Mouse (Mus musculus): ENCODE results near the gene Wnt2b. TPM values are rescaled to one million over a fixed set of nuclear protein-coding genes. Genes with fewer than 3 reads are reported as not detected.

The Wnt2b gene
- polyA plus RNA-seq, 1 experiment = not detected

GRCm38 (mm10) chr3:105000561-105000960 lies 38.8 kb upstream of the Wnt2b start:
- H3K9me3 ChIP-seq (ENCODE audit: control insufficient read depth, low read length) = no peaks in the 10 kb centered on the region
- peaks cover 12% of the 10 kb centered on the region for H3K27me3 ChIP-seq (ENCODE audit: control insufficient read depth)
- TF ChIP-seq GATA1 (IDR thresholded peaks at IDR 0.05; ENCODE audit: low read length) (no peak), TAL1 (IDR thresholded peaks at IDR 0.05; ENCODE audit: low read length) (no peak)
- no peak overlapping the region for H3K4me3 ChIP-seq (replicated peaks)
- H3K36me3 ChIP-seq (ENCODE audit: control insufficient read depth) = no peaks in the 10 kb centered on the region
- H3K4me1 ChIP-seq (ENCODE audit: control insufficient read depth) = no peaks in the 10 kb centered on the region

GRCm38 (mm10) chr3:104997563-104997962 lies 35.8 kb upstream of the Wnt2b start:
- no peaks in the 10 kb centered on the region for H3K4me1 ChIP-seq (ENCODE audit: control insufficient read depth)
- TF ChIP-seq GATA1 (IDR thresholded peaks at IDR 0.05; ENCODE audit: low read length) (no peak), TAL1 (IDR thresholded peaks at IDR 0.05; ENCODE audit: low read length) (no peak)
- H3K36me3 ChIP-seq (ENCODE audit: control insufficient read depth) = no peaks in the 10 kb centered on the region
- no peak overlapping the region for H3K4me3 ChIP-seq (replicated peaks)
- no peaks in the 10 kb centered on the region for H3K9me3 ChIP-seq (ENCODE audit: control insufficient read depth, low read length)
- H3K27me3 ChIP-seq (ENCODE audit: control insufficient read depth) = peaks cover 18% of the 10 kb centered on the region

GRCm38 (mm10) chr3:104995707-104996106 lies 34.0 kb upstream of the Wnt2b start:
- Histone ChIP-seq H3K4me1 (ENCODE audit: control insufficient read depth) (no peaks in the 10 kb centered on the region), H3K9me3 (ENCODE audit: control insufficient read depth, low read length) (no peaks in the 10 kb centered on the region), H3K4me3 (replicated peaks) (no peak overlapping the region), H3K27me3 (ENCODE audit: control insufficient read depth) (peaks cover 20% of the 10 kb centered on the region), H3K36me3 (ENCODE audit: control insufficient read depth) (no peaks in the 10 kb centered on the region)
- TF ChIP-seq GATA1 (IDR thresholded peaks at IDR 0.05; ENCODE audit: low read length) (no peak), TAL1 (IDR thresholded peaks at IDR 0.05; ENCODE audit: low read length) (no peak)

- TF ChIP-seq TAL1 (IDR thresholded peaks at IDR 0.05; ENCODE audit: low read length) = no peak
- TF ChIP-seq GATA1 (IDR thresholded peaks at IDR 0.05; ENCODE audit: low read length) = no peak
- peaks cover 20% of the 10 kb centered on the region for H3K27me3 ChIP-seq (ENCODE audit: control insufficient read depth)
- H3K9me3 ChIP-seq (ENCODE audit: control insufficient read depth, low read length) = no peaks in the 10 kb centered on the region
- no peaks in the 10 kb centered on the region for H3K4me1 ChIP-seq (ENCODE audit: control insufficient read depth)
- no peak overlapping the region for H3K4me3 ChIP-seq (replicated peaks)
- no peaks in the 10 kb centered on the region for H3K36me3 ChIP-seq (ENCODE audit: control insufficient read depth)
Observed at GRCm38 (mm10) chr3:104994415-104994841, 32.7 kb upstream of the Wnt2b start.

GRCm38 (mm10) chr3:104993800-104994199 lies 32.1 kb upstream of the Wnt2b start:
- no peaks in the 10 kb centered on the region for H3K36me3 ChIP-seq (ENCODE audit: control insufficient read depth)
- H3K9me3 ChIP-seq (ENCODE audit: control insufficient read depth, low read length) = no peaks in the 10 kb centered on the region
- H3K4me1 ChIP-seq (ENCODE audit: control insufficient read depth) = no peaks in the 10 kb centered on the region
- no peak for TF ChIP-seq GATA1 (IDR thresholded peaks at IDR 0.05; ENCODE audit: low read length)
- TF ChIP-seq TAL1 (IDR thresholded peaks at IDR 0.05; ENCODE audit: low read length) = no peak
- H3K27me3 ChIP-seq (ENCODE audit: control insufficient read depth) = peaks cover 20% of the 10 kb centered on the region
- H3K4me3 ChIP-seq (replicated peaks) = no peak overlapping the region

GRCm38 (mm10) chr3:104992709-104993388 lies 31.1 kb upstream of the Wnt2b start:
- no peak for TF ChIP-seq TAL1 (IDR thresholded peaks at IDR 0.05; ENCODE audit: low read length)
- no peak for TF ChIP-seq GATA1 (IDR thresholded peaks at IDR 0.05; ENCODE audit: low read length)
- no peak overlapping the region for H3K4me3 ChIP-seq (replicated peaks)

GRCm38 (mm10) chr3:104991703-104992102 lies 30.0 kb upstream of the Wnt2b start:
- H3K4me1 ChIP-seq (ENCODE audit: control insufficient read depth) = no peaks in the 10 kb centered on the region
- H3K27me3 ChIP-seq (ENCODE audit: control insufficient read depth) = peaks cover 8% of the 10 kb centered on the region; the same call in 1 of the 2 replicates
- no peaks in the 10 kb centered on the region for H3K36me3 ChIP-seq (ENCODE audit: control insufficient read depth)
- no peaks in the 10 kb centered on the region for H3K9me3 ChIP-seq (ENCODE audit: control insufficient read depth, low read length)
- H3K4me3 ChIP-seq (replicated peaks) = no peak overlapping the region
- no peak for TF ChIP-seq GATA1 (IDR thresholded peaks at IDR 0.05; ENCODE audit: low read length)
- no peak for TF ChIP-seq TAL1 (IDR thresholded peaks at IDR 0.05; ENCODE audit: low read length)

More at GRCm38 (mm10) chr3:104992709-104993388, 31.1 kb upstream of the Wnt2b start:
- no peaks in the 10 kb centered on the region for H3K9me3 ChIP-seq (ENCODE audit: control insufficient read depth, low read length)
- peaks cover 15% of the 10 kb centered on the region for H3K27me3 ChIP-seq (ENCODE audit: control insufficient read depth)
- H3K36me3 ChIP-seq (ENCODE audit: control insufficient read depth) = no peaks in the 10 kb centered on the region
- no peaks in the 10 kb centered on the region for H3K4me1 ChIP-seq (ENCODE audit: control insufficient read depth)

- H3K27me3 ChIP-seq (ENCODE audit: control insufficient read depth) = 0 out of 2 replicates have a peak, but pooled peaks cover 2% of the 10 kb centered on the region
- no peaks in the 10 kb centered on the region for H3K9me3 ChIP-seq (ENCODE audit: control insufficient read depth, low read length)
- no peaks in the 10 kb centered on the region for H3K36me3 ChIP-seq (ENCODE audit: control insufficient read depth)
- no peak overlapping the region for H3K4me3 ChIP-seq (replicated peaks)
- no peaks in the 10 kb centered on the region for H3K4me1 ChIP-seq (ENCODE audit: control insufficient read depth)
- TF ChIP-seq TAL1 (IDR thresholded peaks at IDR 0.05; ENCODE audit: low read length) = no peak
Observed at GRCm38 (mm10) chr3:104987884-104988283, 26.2 kb upstream of the Wnt2b start.

GRCm38 (mm10) chr3:104979735-104980134 lies 18.0 kb upstream of the Wnt2b start:
- H3K36me3 ChIP-seq (ENCODE audit: control insufficient read depth) = no peaks in the 10 kb centered on the region
- no peaks in the 10 kb centered on the region for H3K9me3 ChIP-seq (ENCODE audit: control insufficient read depth, low read length)
- TF ChIP-seq TAL1 (IDR thresholded peaks at IDR 0.05; ENCODE audit: low read length) (no peak), GATA1 (IDR thresholded peaks at IDR 0.05; ENCODE audit: low read length) (no peak)

More at GRCm38 (mm10) chr3:104979735-104980134, 18.0 kb upstream of the Wnt2b start:
- Histone ChIP-seq H3K4me3 (replicated peaks) (no peak overlapping the region), H3K27me3 (ENCODE audit: control insufficient read depth) (no peaks in the 10 kb centered on the region), H3K4me1 (ENCODE audit: control insufficient read depth) (no peaks in the 10 kb centered on the region)

Measured in erythroblast, embryonic 14.5 days (primary cell).